Mouse (Mus musculus): ENCODE data around the gene Nr1h2. TPM values are rescaled to one million over a fixed set of nuclear protein-coding genes. Genes with fewer than 3 reads are reported as not detected.

Nr1h2 gene
- total and polyA plus RNA-seq, 3 experiments = 49.7 to 82.3 TPM; not detected in 1

- H3K36me3 ChIP-seq (ENCODE audit: control insufficient read depth in 1 of 2, insufficient read depth in 2 of 2, low read length in 2 of 2) = no peaks in the 10 kb centered on the region
Measured at GRCm38 (mm10) chr7:44602443-44602842, 48.7 kb upstream of the Nr1h2 start.

DNA sequence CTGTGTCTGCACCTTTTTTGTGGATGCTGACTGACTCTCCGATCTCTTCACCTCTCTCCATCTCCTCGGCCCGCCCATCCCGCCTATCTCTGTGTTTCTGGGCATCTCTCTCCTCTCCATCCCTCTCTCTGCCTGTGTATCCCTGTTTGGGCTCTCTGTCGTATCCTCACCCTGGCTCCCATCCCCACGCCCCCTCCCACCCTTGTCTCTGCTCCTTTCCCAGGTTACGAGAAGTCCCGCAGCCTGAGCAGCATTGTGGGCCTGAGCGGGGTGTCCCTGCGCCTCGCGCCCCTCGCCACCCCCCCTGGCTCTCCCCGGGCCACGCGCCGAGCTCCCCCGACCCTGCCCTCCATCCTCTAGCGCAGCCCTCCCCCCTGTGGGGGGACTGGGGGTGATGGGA lies 47.9 kb upstream of the Nr1h2 start:
- no peak overlapping the region for H3K27ac ChIP-seq (ENCODE audit: control insufficient read depth, low read depth, low read length)
- no peak overlapping the region for H3K4me3 ChIP-seq (ENCODE audit: control insufficient read depth in 1 of 2, insufficient read depth in 1 of 2, low read depth in 2 of 2, low read length in 2 of 2)
- H3K79me2 ChIP-seq (ENCODE audit: control insufficient read depth, insufficient read depth, low read length, poor library complexity) = no peaks in the 10 kb centered on the region
- no peak for TF ChIP-seq SMC3 (IDR thresholded peaks at IDR 0.05; ENCODE audit: low read depth, low read length)
- no peak for TF ChIP-seq SIN3A (IDR thresholded peaks at IDR 0.05; ENCODE audit: low read length)
- no peak for TF ChIP-seq GATA1 (IDR thresholded peaks at IDR 0.05; ENCODE audit: low read depth, low read length)
- no peak for TF ChIP-seq CHD1 (IDR thresholded peaks at IDR 0.05; ENCODE audit: low read depth, low read length)
- TF ChIP-seq POLR2A (IDR thresholded peaks at IDR 0.05; ENCODE audit: control insufficient read depth in 1 of 2, insufficient read depth in 1 of 2, low read depth in 1 of 2, low read length in 2 of 2, poor library complexity in 1 of 2) = no peak
- no peak for TF ChIP-seq BHLHE40 (IDR thresholded peaks at IDR 0.05; ENCODE audit: borderline replicate concordance, low read depth, low read length)
- no peak for TF ChIP-seq ZKSCAN1 (IDR thresholded peaks at IDR 0.05; ENCODE audit: low read depth, low read length)
- no peak for TF ChIP-seq MYC (IDR thresholded peaks at IDR 0.05; ENCODE audit: low read depth, low read length)
- TF ChIP-seq MAX (IDR thresholded peaks at IDR 0.05; ENCODE audit: low read length) = no peak
- no peak for TF ChIP-seq ZC3H11A (IDR thresholded peaks at IDR 0.05; ENCODE audit: low read depth, low read length)
- no peak for TF ChIP-seq JUND (IDR thresholded peaks at IDR 0.05; ENCODE audit: low read depth, low read length)
- TF ChIP-seq HCFC1 (IDR thresholded peaks at IDR 0.05; ENCODE audit: low read depth, low read length) = no peak
- no peaks in the 10 kb centered on the region for H3K4me1 ChIP-seq (ENCODE audit: control insufficient read depth in 1 of 2, insufficient read depth in 2 of 2, low read length in 2 of 2)
- no peak overlapping the region for H3K9ac ChIP-seq (ENCODE audit: control insufficient read depth, low read depth, low read length, poor library complexity, severe bottlenecking)
- DNase-seq (ENCODE audit: low read depth, low spot score) = no peak
- H3K27me3 ChIP-seq (ENCODE audit: control insufficient read depth in 1 of 2, insufficient read depth in 2 of 2, low read length in 2 of 2) = no peaks in the 10 kb centered on the region
- no peaks in the 10 kb centered on the region for H3K36me3 ChIP-seq (ENCODE audit: control insufficient read depth in 1 of 2, insufficient read depth in 2 of 2, low read length in 2 of 2)
- H3K9me3 ChIP-seq (replicated peaks; ENCODE audit: insufficient read depth, low read length) = no peaks in the 10 kb centered on the region

More at GRCm38 (mm10) chr7:44602443-44602842, 48.7 kb upstream of the Nr1h2 start:
- TF ChIP-seq KAT2A (conservative IDR thresholded peaks at IDR 0.05; ENCODE audit: low read depth, low read length) (no peak), GATA1 (IDR thresholded peaks at IDR 0.05; ENCODE audit: low read depth, low read length) (no peak), CHD2 (IDR thresholded peaks at IDR 0.05; ENCODE audit: low read length) (no peak), MAZ (IDR thresholded peaks at IDR 0.05; ENCODE audit: low read depth, low read length) (no peak), NELFE (IDR thresholded peaks at IDR 0.05; ENCODE audit: low read depth, low read length) (no peak)
- Histone ChIP-seq H3K9ac (ENCODE audit: control insufficient read depth, low read depth, low read length, poor library complexity, severe bottlenecking) (no peak overlapping the region), H3K9me3 (replicated peaks; ENCODE audit: insufficient read depth, low read length) (no peaks in the 10 kb centered on the region), H3K27ac (ENCODE audit: control insufficient read depth, low read depth, low read length) (no peak overlapping the region), H3K4me3 (ENCODE audit: control insufficient read depth in 1 of 2, insufficient read depth in 1 of 2, low read depth in 2 of 2, low read length in 2 of 2) (no peak overlapping the region), H3K27me3 (ENCODE audit: control insufficient read depth in 1 of 2, insufficient read depth in 2 of 2, low read length in 2 of 2) (no peaks in the 10 kb centered on the region), H3K4me1 (ENCODE audit: control insufficient read depth in 1 of 2, insufficient read depth in 2 of 2, low read length in 2 of 2) (no peaks in the 10 kb centered on the region), H3K79me2 (ENCODE audit: control insufficient read depth, insufficient read depth, low read length, poor library complexity) (no peaks in the 10 kb centered on the region)
- no peak for DNase-seq (ENCODE audit: low read depth, low spot score)

DNA sequence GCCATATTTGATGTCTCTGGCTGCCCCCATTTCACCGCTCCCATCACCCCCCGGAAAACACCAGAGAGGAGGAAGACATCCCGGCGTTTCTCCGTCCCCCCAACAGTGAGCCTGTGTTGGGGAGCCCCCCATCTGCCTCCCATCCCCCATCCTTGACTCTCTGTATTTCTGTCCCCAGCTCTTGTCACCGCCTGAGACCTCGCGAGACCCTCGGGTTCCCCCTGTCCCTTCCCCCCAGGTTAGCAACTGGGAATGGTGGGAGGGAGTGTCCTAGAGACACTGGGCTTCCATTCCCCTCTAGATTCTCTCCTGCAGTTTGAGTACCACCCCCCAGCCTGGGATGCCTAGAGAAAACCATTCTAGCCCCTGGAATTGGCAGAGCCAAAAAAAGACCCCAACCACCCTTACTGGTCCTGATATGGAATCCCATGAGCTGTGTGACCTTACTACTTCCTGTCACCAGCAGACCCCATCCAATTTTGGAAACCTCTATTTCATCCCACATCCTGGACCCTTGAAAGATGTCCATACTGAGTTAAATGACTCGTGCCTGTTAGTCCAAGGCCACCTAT lies 47.0 kb upstream of the Nr1h2 start:
- Histone ChIP-seq H3K9me3 (replicated peaks; ENCODE audit: insufficient read depth, low read length) (no peaks in the 10 kb centered on the region), H3K9ac (ENCODE audit: control insufficient read depth, low read depth, low read length, poor library complexity, severe bottlenecking) (no peak overlapping the region), H3K4me3 (ENCODE audit: control insufficient read depth in 1 of 2, insufficient read depth in 1 of 2, low read depth in 2 of 2, low read length in 2 of 2) (no peak overlapping the region), H3K36me3 (ENCODE audit: control insufficient read depth in 1 of 2, insufficient read depth in 2 of 2, low read length in 2 of 2) (no peaks in the 10 kb centered on the region), H3K27me3 (ENCODE audit: control insufficient read depth in 1 of 2, insufficient read depth in 2 of 2, low read length in 2 of 2) (no peaks in the 10 kb centered on the region), H3K4me1 (ENCODE audit: control insufficient read depth in 1 of 2, insufficient read depth in 2 of 2, low read length in 2 of 2) (no peaks in the 10 kb centered on the region), H3K79me2 (ENCODE audit: control insufficient read depth, insufficient read depth, low read length, poor library complexity) (no peaks in the 10 kb centered on the region), H3K27ac (ENCODE audit: control insufficient read depth, low read depth, low read length) (no peak overlapping the region)
- no peak for DNase-seq (ENCODE audit: low read depth, low spot score)
- TF ChIP-seq GATA1 (IDR thresholded peaks at IDR 0.05; ENCODE audit: low read depth, low read length) (no peak), MAZ (IDR thresholded peaks at IDR 0.05; ENCODE audit: low read depth, low read length) (no peak), CTCF (IDR thresholded peaks at IDR 0.05 in 2 of 3, conservative IDR thresholded peaks at IDR 0.05 in 1 of 3; ENCODE audit: control insufficient read depth in 1 of 3, insufficient read depth in 1 of 3, low read depth in 2 of 3, low read length in 3 of 3, poor library complexity in 1 of 3, severe bottlenecking in 1 of 3) (no peak), ETS1 (IDR thresholded peaks at IDR 0.05; ENCODE audit: low read depth, low read length) (no peak), KAT2A (conservative IDR thresholded peaks at IDR 0.05; ENCODE audit: low read depth, low read length) (no peak), MAFK (IDR thresholded peaks at IDR 0.05; ENCODE audit: borderline replicate concordance, low read depth, low read length) (no peak), RAD21 (IDR thresholded peaks at IDR 0.05; ENCODE audit: low read depth, low read length) (no peak), EP300 (IDR thresholded peaks at IDR 0.05; ENCODE audit: low read depth in 1 of 2, low read length in 2 of 2) (no peak), CHD1 (IDR thresholded peaks at IDR 0.05; ENCODE audit: low read depth, low read length) (no peak), TCF12 (IDR thresholded peaks at IDR 0.05; ENCODE audit: low read depth, low read length) (no peak), MEF2A (IDR thresholded peaks at IDR 0.05; ENCODE audit: extremely low read depth, insufficient replicate concordance, low read depth, low read length, poor library complexity, severe bottlenecking) (no peak), POLR2AphosphoS2 (IDR thresholded peaks at IDR 0.05; ENCODE audit: low read length) (no peak), SMC3 (IDR thresholded peaks at IDR 0.05; ENCODE audit: low read depth, low read length) (no peak), E2F4 (IDR thresholded peaks at IDR 0.05; ENCODE audit: borderline replicate concordance, low read depth, low read length) (no peak), MYB (IDR thresholded peaks at IDR 0.05; ENCODE audit: low read depth, low read length) (no peak), CHD2 (IDR thresholded peaks at IDR 0.05; ENCODE audit: low read length) (no peak)

Measured in MEL (cell line).